Mouse (Mus musculus) adrenal gland, postnatal 14 days (tissue): ENCODE measurements at regions not wholly inside any gene's neighbourhood (a gene's known extent, or its start where the extent isn't known, plus 50 kb on each side); places are given as distances from the start of the nearest gene placed in this dataset.

ENCODE experiments used
- DNase-seq: peaks from one replicate; pipeline ENCODE4 v3.0.0; 2021; ENCODE audit warnings: mixed read lengths

GRCm38 (mm10) chr3:129386522-129386921 lies 54.0 kb upstream of the Enpep start:
- no peak for DNase-seq

- no peak for DNase-seq
Observed at GRCm38 (mm10) chr3:129390506-129390905, 58.0 kb upstream of the Enpep start.

- DNase-seq, result peak; percentile 9
Observed at GRCm38 (mm10) chr3:129391888-129392813, 59.6 kb upstream of the Enpep start.

GRCm38 (mm10) chr3:129392814-129393804 lies 60.6 kb upstream of the Enpep start:
- no peak for DNase-seq

- no peak for DNase-seq
Observed at GRCm38 (mm10) chr3:129397481-129397880, 65.0 kb upstream of the Enpep start.

- DNase-seq, result no peak
Observed at GRCm38 (mm10) chr3:129400092-129400924, 67.8 kb upstream of the Enpep start.

GRCm38 (mm10) chr3:129411389-129412054 lies 79.0 kb upstream of the Enpep start:
- no peak for DNase-seq

GRCm38 (mm10) chr3:129412126-129412960 lies 79.8 kb upstream of the Enpep start:
- DNase-seq, result no peak

GRCm38 (mm10) chr3:129412961-129413246 lies 80.4 kb upstream of the Enpep start:
- no peak for DNase-seq

- no peak for DNase-seq
Observed at GRCm38 (mm10) chr3:129415656-129416055, 83.1 kb upstream of the Enpep start.

- DNase-seq, result no peak
Observed at GRCm38 (mm10) chr3:129416337-129416736, 83.8 kb upstream of the Enpep start.

GRCm38 (mm10) chr3:129421620-129422239 lies 89.2 kb upstream of the Enpep start:
- peak; percentile 62 for DNase-seq

GRCm38 (mm10) chr3:129428750-129429149 lies 96.2 kb upstream of the Enpep start:
- DNase-seq, result no peak

GRCm38 (mm10) chr3:129429161-129430111 lies 96.9 kb upstream of the Enpep start:
- DNase-seq, result peak; percentile 44

- DNase-seq, result no peak
Observed at GRCm38 (mm10) chr3:129434056-129434455, 98.1 kb upstream of the Elovl6 start.

- no peak for DNase-seq
Observed at GRCm38 (mm10) chr3:129437687-129438086, 94.5 kb upstream of the Elovl6 start.

GRCm38 (mm10) chr3:129442756-129443155 lies 89.4 kb upstream of the Elovl6 start:
- DNase-seq, result no peak

- no peak for DNase-seq
Observed at GRCm38 (mm10) chr3:129444221-129444620, 87.9 kb upstream of the Elovl6 start.

- no peak for DNase-seq
Observed at GRCm38 (mm10) chr3:129445961-129446360, 86.2 kb upstream of the Elovl6 start.
